Mouse (Mus musculus) cerebellum, postnatal 4 days (tissue): ENCODE data around the gene Tas2r138.
"Not testable (repeated sequence)": the region's sequence is repeated elsewhere in the genome, so short reads cannot be mapped to it uniquely, and the experiment has no call there.

Experiments
- DNase-seq, 2 experiments: peaks; one replicate each; pipeline ENCODE4 v3.0.0; 2022; ENCODE audit warnings: low spot score in 2 of 2, mixed read lengths in 1 of 2

Tas2r138 gene

DNA sequence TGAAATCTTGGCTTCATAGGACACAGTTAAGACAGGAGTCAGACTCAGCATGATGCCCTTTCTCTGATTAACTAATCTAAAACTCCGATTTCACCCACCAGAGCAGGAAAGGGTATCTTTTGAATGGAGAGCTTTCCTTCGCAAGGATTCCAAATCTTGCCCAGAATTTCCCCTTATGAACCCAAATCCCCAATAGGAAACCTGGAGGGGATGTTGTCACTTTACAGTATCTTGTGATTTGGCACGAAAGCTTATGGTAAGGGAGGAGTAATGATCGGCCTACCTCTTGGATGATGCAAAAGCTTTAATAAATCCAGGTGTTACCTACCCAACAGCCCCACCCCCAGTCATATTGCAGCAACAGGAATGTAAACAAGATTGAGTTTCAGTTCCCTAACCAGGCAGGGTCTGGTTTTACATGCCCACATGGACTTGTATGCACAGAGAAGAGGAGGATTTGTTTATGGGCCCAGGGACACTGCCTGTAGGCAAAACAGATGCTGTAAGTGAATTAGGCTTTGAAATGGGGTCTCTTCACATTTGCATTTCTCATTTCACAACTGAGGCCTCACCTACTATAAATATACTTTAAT is at the start of gene Tas2r138:
Gene Tas2r138 (minus strand): TSS at position 51 of the 593 bp plus-strand sequence.
- DNase-seq, result no peak

DNA sequence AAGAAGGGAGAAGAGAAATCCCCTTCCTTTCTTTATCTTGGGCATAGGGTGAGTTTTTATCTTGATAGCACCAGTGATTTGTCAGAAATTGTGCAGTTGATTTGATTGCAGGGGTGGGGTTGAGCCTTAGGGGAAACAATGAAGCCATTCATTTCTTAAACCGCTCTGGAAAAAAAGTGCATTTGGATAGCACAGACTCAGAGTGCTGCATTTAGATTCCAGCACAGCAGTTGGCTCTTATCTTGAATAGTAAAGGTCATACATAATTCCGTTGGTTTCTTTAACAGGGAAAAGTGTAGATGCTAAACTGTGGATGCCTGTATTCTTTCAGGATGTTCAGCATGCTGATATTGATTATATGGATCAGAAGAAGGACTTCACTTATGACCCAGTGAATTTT is 47.8 kb upstream of the Tas2r138 start:
- DNase-seq, result no peak

DNA sequence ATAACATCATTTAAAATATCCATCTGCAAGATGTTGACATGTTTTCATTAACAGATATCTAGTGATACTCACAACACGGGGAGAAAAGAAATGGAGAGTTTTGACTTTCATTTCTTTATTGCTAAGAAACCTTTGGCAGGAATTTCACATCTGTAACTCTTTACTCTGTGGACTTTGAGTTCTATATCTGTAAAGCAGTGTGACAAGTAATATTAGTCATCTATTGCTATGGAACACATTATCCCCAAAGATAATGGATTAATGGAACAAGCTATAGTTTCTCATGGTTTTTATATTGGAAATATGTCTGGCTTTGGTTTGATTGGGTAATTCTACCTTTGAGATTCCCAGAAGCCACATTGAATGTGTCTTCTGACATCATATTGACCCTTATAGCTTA is 37.8 kb upstream of the Tas2r138 start:
- DNase-seq, result no peak

DNA sequence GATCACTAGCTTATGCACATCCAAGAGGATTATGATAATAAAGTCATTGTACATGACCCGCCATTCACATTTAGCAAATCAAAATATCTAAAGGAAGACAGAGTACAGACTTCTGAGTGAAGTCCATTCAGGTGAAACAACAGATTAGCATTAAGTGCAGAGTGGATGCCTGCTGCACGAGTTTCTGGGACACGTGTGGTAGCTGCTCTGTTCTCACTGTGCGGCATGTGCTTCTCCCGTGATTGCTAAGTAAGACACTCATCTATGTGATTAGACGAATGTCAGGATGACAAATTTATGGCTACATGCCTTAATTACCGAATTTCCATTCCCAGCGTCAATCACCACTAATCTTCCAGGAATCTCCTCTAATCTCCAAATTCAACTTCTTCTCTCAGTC is 32.6 kb upstream of the Tas2r138 start:
- no peak for DNase-seq

DNA sequence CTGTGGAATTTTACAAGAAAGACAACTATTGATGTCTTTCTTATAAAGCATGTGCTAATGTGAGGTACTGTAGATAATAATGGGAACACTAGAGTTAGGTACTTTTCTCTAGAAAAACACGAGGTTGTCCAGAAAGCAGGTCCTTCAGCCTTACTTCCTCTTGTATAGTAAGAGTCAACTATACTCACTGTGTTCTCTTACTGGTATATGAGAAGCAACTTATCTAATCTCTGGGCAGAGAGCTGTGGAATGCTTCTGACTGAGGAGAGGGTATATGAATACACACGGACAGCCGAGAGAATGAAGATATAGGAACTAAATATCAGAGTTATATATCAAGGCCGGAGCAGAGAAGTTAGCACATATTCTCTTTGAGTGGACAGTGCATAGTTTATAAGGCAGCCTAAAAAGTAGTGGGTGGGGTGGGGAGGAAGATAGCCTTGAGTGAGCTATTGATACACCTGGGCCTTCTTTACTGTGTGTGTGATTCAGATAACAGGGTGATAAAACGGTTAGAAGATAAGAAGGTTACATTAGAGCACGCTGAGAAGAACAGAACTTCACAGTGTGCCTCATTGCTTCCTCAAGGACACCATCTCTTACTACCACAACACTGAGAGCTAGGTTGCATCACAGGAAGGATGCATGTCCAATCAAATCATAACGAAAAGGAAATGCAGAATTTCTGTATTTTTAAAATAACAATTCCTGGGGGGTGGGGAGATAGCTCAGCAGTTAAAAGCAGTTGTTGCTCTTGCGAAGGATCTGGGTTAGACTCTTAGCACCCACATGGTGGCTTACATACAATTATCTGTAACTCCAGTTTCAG is 27.8 kb upstream of the Tas2r138 start:
- no peak for DNase-seq

DNA sequence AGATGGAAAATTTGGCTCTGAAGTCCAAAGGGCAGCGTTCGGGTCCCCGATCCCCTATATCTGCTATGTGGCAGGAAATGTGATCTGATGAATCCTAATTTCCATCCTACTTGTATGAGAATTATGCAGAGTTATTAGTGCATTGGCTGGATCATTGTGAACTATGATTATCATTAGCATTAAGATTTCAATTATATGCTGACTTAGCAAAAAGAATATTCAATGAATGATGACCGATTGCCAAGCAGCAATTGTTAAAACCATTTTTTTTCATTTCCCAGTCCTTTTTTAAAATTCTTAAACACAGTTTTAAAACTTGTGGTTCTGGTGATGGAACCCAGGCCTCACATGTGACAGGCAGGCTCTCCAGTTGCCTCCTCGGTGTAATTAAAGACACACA is 24.6 kb upstream of the Tas2r138 start:
- no peak for DNase-seq

DNA sequence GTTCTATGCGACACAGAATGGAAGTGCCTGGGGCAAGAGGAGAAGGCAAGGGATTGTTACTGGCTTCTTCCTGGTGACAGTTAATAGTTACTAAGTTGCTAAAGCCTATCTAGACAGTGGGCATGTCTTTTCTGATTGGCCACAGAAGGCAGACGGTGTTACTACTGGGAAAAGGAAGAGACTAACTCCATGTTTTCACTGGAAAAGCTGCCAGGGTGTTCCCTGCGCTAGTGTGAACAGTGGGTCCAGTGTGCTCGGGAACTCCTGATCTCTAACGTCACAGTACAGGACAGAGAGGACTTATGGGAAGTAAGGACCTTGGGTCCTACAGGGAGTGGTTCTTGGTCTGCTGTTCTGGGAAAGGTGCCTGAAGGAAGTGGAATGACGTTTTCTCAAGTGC is 22.4 kb upstream of the Tas2r138 start:
- no peak for DNase-seq

DNA sequence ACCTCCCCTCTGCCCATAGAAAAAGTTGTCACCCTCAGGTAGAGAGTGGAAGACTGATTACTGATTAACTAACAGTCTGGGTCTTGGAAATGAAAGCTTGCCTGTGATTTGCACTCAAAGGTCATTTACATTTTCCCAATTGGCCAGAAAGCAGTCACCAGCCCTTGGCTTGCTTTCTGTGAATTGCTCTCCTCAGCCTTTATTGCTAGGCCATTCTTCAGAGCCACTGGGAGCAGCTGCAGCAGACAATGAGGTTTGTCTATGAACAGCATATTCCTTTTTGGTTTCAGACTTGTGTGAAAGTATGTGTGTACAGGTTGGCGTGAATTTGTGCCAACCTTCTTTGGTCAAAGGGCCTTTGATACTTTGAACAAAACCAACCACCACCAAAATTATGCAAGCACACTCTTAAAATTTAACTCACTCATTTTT is 21.5 kb upstream of the Tas2r138 start:
- DNase-seq, result no peak

DNA sequence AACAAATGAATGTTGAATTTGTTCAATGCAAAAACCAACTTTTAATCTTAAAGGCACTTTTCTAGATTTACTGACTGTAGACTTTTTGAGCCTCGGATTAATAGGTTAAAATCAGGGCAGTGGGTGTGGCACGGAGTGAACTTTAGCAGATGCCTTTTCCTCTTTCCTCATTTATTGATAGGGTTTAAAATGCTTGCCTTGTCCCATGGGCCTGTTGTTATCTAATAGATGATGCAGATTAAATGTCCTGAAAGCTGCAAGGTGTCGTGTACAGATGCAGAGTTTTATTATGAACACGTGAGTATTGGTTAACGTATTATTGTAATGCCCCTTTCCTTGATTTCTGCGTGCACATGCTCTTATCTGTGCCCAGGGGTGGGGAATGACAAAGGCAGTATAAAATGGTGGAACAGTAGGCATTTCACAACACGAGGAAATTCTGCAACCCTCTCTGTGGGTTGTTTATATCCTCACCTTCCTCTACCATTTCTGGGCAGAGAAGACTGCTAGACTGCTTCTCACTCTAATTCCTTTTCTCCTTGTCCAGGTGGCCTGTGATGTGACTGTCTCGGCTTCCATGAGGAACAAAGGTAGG is 15.4 kb upstream of the Tas2r138 start, which contains the start of gene Mgam:
Gene Mgam (plus strand): TSS at position 426 of the 595 bp plus-strand sequence.
- DNase-seq, result no peak

DNA sequence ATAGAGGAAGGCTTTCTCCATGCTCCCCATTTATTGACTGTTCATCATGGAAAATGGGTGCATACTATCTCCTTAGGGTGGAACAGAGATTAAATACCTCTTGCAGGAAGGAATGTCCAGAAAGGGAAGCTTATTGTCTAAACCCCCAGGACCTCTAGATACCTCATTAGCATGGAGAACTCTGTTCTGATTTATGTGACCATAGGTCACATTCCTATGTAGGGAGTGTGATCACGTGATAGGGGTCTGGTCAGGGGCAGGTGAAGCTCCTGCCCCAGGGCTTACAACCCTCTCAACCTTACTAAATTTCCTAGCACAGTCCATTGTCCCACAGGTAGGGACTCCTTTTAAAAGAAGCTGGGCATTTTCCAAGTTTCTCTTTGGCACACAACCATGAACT is 13.0 kb upstream of the Tas2r138 start:
- DNase-seq, result no peak

DNA sequence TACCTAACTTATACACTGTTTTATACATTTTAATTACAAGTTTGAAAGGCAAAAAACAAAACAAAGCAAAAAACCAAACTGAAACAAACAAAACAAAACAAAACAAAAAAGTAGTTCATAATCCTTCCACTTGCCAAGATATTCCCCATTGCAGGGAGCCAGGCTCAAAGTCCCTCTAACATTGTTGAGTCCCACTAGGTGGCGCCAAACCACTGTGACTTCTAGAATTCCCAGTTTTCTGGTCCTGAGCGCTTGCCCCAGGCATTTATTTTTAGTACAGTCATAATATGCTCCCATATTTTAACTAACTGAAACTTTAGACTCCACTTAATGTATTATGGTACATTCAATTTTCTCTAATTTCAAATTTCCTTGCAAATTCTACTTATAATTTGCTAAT is 4.9 kb upstream of the Tas2r138 start:
- DNase-seq, result peak; percentile 53 to 70

DNA sequence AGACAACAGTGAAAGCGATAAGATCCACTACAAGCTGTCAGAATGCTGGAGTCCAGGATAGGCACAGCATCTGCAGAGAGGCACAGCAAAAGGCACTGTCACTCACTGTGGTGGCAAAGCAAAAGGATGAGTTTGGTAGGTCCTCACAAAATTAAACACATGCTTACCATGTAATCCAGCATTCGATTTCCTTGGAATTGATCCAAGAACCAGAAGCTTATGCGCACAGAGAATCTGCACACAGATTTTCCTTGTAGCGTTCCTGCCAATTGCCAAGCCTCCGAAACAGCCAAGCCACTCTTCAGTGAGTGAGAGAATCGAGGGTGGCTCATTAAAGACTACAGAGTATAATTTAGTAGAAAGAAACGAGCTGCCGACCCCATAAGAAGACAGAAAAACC is 2.9 kb downstream of the Tas2r138 start:
- DNase-seq, result no peak

DNA sequence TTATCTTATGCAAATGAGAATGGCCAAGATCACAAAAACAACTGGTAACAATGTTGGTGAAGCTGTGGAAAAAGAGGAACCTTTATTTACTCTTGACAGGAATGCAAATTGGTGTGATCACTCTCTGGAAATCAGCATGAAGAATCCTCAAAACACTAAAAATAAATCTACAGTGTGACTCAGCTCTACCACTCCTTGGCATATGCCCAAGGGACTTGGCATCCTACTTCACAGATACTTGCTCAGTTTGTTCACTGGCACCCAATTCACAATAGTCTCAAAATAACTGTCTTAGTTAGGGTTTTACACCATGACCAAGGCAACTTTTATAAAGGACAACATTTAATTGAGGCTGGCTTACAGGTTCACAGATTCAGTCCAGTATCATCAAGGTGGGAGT is 5.7 kb downstream of the Tas2r138 start:
- no peak for DNase-seq

DNA sequence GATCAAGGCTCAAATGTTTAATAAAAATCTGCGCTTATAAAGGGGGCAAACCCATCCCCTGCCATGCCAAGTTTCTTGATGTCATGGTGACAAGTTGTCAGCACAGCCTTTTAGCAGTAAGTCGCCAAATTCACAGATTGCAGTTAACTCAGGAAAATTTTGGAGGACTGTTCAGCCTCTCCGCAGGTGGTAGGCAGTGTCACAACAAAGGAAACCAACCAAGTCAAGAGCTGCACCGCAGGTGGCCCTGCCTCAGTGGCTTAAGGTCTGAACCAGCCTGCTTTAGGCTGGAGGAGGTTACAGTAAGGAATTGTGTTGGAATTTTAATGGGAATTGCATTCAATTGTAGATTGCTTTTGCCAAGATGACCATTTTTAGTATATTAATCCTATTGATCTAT is 14.6 kb downstream of the Tas2r138 start:
- DNase-seq, result not testable (repeated sequence)

DNA sequence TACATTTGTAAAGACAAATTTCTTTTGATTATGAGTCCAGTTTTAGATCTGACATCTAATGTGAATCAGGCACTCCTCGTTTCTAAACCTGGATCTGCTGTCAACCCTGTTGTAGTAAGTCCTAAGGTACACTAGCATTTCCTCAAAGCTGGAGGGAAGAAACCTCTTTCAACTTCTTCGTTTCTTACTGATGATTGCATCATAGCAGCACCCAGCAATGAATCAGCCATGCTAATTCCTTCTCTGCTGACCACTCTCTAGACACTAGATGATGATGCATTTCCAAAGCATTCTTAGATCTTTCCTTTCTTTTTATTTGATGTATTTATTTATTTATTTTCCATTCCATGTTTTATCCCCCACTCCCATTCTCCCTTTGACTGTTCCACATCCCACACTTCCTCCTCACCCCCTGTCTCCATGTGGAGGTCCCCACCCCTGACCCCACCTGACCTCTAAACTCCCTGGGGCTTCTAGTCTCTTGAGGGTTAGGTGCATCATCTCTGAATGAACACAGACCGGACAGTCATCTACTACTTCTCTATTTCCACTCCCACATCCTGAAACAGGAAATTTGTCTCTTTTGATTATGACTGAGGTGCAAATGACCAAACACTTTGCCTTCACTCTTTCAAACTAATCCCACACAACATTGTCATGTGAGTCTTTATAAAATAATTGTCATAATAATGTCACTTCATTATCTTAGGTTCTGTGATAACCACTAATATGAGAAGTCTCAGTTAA is 18.1 kb downstream of the Tas2r138 start:
- DNase-seq, result no peak

DNA sequence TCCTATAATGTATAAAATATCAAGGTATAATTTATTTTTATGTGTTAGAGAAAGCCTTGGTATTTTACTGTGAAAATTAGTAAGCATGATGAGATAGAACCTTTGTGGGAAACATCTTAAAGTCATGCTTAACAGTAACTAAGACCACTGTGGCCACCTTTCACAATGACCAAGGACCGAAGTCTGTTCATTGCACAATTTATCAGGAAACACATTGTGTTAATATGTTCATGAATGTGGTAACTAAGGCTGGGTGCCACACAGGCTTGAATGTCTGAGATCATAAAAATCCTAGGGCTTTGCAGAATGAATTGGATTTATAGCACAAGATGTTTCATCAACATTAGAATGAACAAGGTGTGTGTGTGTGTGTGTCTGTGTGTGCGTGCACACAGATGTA is 24.8 kb downstream of the Tas2r138 start:
- DNase-seq, result no peak

DNA sequence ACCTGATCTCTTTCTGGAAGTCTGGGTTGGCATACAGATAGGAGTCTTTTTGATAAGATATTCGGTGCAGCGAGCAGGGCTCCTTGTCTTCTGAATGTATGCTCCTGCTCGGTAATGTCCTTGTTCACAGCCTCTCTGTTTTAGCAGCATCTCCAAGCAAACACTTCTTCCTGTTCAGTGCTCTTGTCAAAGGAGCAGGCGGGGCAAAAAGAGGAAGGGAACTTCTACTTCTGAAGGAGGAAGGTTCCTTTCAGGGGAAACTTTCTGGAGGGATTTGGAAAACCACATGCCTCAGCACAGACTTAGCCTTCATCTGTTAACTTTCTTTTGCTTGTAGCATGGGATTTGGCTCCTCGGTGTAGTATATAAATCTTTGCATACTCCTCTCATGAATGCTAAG is 27.5 kb downstream of the Tas2r138 start, which contains the start of gene Clec5a:
Gene Clec5a (minus strand): TSS at position 177 of the 400 bp plus-strand sequence.
- no peak for DNase-seq

DNA sequence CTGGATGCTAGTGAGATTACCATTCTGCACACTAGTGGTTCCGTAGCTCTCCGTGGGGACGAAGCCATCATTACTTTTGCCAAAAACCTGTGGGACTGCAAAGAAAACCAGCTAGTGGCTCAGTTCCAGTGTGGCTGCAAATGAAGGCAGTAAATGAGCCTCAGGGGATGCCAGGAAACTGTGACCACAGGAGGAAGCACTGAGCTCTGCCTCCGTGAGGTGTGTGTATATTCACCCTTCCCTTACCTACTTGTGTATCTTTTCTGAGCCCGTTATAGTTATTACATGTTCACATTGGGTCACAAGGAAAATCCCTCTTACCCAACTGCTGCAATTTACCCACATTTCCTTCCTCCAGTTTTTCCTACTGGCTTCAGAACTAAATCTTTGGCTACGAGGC is 28.8 kb downstream of the Tas2r138 start:
- no peak for DNase-seq

DNA sequence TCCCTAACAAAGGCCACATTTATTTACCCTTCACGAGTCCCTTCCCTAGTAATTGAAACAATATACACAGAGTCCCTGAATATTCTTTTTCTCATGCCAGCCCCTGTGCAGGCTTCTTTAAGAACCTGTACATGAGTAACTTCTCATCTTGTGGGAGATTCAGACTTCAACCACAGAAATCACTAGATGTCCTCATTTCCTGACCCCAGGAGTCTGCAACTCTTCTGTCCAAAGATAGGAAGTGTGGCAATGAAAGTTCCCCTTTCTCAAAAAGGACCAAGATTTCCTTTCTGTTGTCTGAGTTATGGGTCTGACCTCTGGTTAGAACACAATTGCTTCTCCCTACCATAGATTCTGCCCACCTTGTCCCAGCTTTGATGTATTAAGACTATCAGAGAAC is 36.8 kb downstream of the Tas2r138 start:
- no peak for DNase-seq

DNA sequence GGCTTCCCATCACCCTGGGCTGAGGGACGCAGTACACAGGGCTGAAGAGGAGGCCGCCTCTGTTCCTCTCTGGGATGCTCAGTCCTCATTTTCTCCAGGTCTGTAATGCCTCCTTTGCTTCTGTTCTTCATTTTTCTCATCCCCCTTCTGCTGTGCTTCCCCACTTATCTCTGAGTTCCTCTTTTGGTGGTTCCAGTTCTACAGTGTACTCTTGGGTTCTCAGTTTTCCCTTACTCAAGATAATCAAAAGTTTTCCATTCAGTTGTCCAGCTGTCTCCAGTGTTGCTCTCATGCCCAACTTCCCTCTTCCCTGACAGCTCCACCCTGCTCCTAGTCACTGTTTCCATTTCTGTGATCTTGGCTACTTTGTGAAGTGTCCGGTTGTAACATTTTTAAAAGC is 39.5 kb downstream of the Tas2r138 start:
- no peak for DNase-seq

DNA sequence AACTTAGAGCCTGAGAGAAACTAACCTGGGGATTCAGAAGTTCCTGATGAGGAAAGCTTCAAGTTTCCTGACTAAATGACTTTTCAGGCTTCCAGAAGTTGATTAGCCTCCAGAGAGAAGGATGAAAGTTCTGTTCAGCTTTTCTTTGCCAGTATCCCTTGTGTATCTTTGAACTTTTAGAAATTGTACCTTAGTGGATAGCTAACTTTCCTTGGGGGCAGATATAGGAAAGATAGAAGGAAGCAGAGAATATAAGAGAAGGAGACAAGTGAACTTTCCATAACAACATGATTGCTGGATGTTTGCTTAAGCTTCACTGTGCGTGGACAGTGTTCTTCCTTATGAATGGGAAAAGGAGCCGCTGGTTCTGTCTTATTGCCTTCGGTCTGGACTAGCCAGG is 43.9 kb downstream of the Tas2r138 start, which contains the start of gene Olfr460:
Gene Olfr460 (plus strand): TSS at position 301 of the 400 bp plus-strand sequence.
- DNase-seq, result no peak
